Mouse (Mus musculus): ENCODE data around the gene Olfr67.
"Not testable (repeated sequence)": the region's sequence is repeated elsewhere in the genome, so short reads cannot be mapped to it uniquely, and the experiment has no call there.

Gene Olfr67

DNA sequence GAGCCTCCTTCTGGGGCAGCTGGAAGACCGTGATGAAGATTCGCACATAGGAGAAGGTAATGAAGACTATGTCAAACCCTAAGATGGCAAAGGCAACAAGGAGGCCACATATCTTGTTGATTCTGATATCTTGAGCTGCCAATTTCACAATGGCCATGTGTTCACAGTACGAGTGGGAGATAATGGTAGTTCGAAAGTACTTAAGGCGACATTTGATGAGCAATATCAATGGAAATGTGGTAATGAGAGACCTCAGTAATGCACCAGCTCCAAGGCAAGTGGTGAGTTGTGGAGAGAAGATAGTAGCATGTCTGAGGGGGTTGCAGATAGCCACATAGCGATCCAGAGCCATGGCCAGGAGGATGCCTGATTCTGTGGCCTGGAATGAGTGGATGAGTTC lies 23.9 kb downstream of the Olfr67 start:
- not testable (repeated sequence) for DNase-seq

- DNase-seq = not testable (repeated sequence)
Observed at GRCm38 (mm10) chr7:103762212-103762611, 29.4 kb downstream of the Olfr67 start.

- no peak for DNase-seq
Observed at GRCm38 (mm10) chr7:103757233-103757632, 34.4 kb downstream of the Olfr67 start, which contains the start of gene Olfr630. Olfr630 (minus strand) TSS chr7:103757333.

GRCm38 (mm10) chr7:103744843-103745242 lies 46.8 kb downstream of the Olfr67 start, which contains the start of gene Olfr629:
Olfr629 (minus strand) TSS chr7:103744943.
- no peak for DNase-seq

Data from B cell, adult 2 months (primary cell).